Mouse (Mus musculus): Measurements from ENCODE around the gene Acoxl. TPM values are rescaled to one million over a fixed set of nuclear protein-coding genes. Genes with fewer than 3 reads are reported as not detected.

Gene Acoxl
- total and polyA plus RNA-seq, 3 experiments, result 0.35 to 1.4 (median 0.94) TPM

GRCm38 (mm10) chr2:128032111-128032510 is 193.4 kb downstream of the Acoxl start:
- DNase-seq, result peak; percentile 84

- DNase-seq, result peak; percentile 80
These were observed 194.8 kb downstream of the Acoxl start for GRCm38 (mm10) chr2:128033503-128033902.

GRCm38 (mm10) chr2:128034066-128034665 is 195.5 kb downstream of the Acoxl start:
- DNase-seq, result peak; percentile 62

- no peak for DNase-seq
These were observed 199.7 kb downstream of the Acoxl start for GRCm38 (mm10) chr2:128038259-128038890.

GRCm38 (mm10) chr2:128041066-128041750 is 202.5 kb downstream of the Acoxl start:
- peak; percentile 27 for DNase-seq

DNA sequence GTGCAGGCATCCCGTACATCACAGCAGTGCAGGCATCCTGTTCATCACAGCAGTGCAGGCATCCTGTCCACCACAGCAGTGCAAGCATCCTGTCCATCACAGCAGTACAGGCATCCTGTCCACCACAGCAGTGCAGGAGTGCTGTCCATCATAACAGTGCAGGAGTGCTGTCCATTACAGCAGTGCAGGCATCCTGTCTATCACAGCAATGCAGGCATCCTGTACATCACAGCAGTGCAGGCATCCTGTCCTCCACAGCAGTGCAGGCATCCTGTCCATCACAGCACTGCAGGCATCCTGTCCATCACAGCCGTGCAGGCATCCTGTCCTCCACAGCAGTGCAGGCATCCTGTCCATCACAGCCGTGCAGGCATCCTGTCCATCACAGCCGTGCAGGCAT is 207.8 kb downstream of the Acoxl start:
- DNase-seq, result no peak

DNA sequence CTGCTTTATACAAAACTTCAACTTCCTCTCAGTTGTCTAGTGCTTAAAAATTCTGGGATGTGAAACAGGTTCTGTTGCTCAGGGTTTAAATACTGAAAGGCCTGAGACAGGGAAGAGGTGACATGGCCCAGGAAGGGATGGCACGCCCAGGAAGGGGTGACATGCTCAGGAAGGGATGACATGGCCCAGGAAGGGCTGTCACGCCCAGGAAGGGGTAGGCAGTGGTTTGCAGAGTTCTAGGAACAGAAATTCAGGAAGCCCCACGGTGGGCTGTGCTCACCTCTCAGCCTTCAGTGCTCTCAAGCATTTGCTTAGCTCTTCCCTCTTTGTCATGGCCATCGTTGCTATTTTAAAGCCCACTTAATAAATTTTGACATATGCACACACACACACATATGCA is 216.2 kb downstream of the Acoxl start:
- DNase-seq, result no peak

DNA sequence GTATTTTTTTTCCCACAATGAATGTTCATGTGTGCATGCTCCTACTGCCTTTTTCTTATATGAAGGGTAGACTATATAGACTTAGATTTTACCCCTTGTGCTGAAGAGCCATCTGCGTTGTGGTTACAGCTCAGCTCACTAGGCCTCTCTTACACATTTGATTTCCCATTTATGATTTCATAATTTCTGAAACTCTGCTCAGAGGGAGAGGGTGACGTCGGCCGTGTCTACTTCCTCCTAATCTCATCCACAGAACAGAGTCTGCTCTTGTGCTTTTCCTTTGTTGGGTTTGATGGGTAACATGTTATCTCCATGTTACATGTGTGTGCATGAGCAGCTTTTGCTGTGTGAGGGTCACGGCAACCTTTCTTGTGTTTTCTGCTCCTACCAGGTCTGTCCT is 219.2 kb downstream of the Acoxl start:
- DNase-seq, result no peak

DNA sequence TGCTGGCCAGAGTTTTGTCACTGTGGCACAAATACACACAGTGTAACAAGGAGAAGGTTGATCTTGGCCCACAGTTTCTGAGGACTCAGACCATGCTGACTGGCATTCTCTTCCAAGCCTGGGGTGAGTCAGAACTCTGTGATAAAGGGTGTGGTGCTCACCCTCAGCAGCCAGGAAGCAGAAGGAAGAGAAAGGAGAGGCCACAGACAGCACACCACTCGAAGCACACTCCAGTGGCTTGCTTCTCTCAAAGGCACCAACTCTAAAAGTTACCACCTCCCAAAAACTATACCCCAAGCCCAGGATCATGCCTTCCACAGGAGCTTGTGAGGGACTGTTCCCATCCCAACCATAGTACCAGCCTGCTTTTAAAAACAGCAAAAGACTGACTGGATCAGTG is 220.0 kb downstream of the Acoxl start:
- no peak for DNase-seq

- DNase-seq, result no peak
These were observed 221.5 kb downstream of the Acoxl start for GRCm38 (mm10) chr2:128060213-128060612.

DNA sequence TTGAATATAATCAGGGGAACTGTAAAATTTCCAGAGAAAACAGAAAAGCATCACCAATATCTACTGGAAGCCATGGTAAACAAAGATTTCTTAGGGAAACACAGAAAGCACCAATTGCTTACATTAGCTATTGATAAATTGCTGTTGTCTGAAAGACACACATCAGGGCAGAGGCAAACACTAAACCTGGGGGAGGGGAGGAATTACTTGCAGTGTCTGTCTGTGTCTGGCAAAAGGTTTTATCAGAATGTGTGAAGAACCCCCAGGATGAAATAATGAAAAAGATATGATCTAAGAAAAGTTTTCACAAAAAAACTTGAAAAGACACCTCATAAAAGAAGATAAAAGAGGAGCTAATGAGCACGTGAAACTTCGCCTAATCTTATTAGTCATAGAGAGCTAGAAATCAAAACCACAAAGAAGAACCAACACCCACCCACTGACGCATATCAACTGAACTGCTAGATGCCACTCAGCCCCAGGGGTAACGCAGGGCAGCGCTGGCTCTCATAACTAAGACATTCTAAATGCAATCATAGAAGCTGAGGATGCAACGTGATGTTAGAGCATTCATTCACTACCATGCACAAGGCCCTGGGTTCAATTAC is 222.1 kb downstream of the Acoxl start:
- no peak for DNase-seq

GRCm38 (mm10) chr2:128061491-128061890 is 222.8 kb downstream of the Acoxl start:
- no peak for DNase-seq

DNA sequence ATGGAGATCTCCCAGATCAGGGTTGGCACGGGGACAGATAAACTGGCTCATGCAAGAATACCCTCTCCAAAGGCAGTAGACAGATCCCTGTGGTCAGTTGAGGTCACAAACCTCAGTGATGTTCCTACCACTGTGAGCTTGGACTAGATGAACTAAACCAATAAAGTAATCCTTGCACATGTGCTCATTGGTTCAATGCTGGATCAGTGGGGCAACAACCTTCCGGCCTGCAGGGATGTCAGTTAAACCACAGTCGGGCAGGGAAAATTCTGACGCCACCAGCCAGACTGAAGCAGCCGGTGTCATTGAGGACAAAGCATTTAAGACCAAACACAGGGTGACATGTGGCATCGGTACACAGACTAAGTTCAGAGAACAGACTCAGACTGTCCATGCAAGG is 224.1 kb downstream of the Acoxl start:
- DNase-seq, result no peak

DNA sequence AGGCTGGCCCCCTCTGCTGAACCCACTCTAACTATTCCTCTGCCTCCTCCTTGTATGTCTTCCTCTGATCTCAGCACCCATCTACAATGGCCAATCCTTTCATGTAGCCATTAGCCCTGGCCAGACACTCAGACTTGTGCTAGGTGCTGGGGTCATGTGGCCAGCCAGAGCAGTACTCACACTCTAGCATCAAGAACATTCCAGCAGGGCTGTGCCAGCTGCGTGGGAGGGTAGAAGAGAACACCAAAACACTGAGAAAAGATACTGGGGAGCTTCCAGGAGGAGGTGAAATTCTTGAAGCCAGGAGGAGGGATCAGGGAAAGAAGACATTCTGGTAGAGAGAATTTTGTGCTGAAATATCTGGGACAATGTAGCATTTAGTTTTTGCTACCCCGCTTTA is 226.3 kb downstream of the Acoxl start:
- no peak for DNase-seq

DNA sequence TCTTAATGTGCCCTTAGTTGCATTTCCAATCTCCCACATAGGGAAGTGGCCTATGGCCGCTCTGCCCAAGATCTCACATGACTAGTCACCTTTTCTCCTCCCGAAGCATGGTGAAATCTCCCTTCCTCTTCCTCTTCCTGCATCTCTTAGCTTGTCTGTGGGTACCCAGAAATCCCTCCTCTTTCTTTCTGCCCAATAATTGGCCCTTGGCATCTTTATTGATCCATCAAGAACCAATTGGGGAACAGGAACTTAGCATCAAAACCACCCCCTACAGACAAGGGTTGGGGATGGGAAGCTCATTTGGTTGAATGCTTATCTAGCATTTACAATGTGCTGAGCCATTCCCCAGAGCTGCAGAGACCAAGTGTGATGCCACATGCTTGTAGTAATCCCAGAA is 226.9 kb downstream of the Acoxl start:
- no peak for DNase-seq

DNA sequence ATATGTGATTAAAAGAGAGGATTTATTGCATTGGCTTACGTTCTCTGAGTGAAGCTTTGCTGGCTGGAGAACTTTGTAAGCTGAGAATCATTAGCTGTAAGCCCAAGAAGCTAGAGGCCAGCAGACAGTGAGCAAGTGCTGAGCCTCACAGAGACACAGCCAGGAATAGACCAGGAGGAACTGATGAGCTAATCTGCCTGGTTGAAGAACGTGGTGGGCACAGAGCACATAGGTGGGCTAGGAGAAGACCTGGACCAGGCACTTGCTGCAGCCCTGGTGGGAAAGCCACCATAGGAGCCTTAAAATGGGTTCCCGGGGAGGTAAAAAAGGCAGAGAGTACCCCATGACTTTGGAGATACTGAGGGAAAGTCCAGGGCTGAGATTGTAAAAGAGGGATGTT is 228.5 kb downstream of the Acoxl start:
- DNase-seq, result no peak

GRCm38 (mm10) chr2:128067596-128067995 is 228.9 kb downstream of the Acoxl start:
- DNase-seq, result no peak

DNA sequence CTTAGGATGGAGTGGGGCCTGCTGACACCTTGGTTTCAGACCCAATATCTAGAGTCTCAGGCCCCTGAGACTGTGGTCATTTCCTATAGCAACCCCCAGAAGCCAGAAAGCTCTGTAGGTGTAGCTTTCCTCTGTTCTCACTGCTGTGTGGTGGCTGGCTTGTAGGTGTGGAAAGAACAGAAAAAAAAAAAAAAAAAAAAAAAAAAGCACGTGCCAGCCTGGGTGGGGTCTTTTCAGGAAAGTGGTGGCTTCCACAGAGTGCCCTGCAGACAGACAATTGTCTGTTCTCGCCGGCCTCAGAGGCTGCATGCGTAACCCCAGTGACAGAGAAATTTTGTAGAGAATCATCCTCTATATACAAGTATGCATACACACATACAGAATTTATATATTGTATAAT is 229.5 kb downstream of the Acoxl start:
- no peak for DNase-seq

GRCm38 (mm10) chr2:128069025-128069424 is 230.3 kb downstream of the Acoxl start:
- DNase-seq, result no peak

DNA sequence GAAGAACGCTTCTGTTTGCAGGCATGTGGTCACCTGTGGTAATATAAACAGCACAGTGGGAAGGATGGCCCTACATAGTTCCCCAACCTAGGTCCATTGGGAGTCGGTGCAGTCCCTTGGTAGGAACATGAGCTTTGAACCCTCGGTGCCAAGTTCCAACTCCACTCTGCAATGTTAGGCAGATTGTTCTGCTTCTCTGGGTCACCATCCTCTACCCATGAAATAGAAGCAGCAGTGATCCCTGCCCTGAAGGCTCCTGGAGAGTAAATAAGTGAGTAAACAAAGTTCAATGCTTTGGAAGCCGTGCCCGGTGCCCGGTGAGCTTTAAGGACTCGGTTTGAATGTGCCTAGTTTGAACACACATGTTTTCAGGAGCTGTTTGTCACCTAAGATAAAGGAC is 233.1 kb downstream of the Acoxl start:
- DNase-seq, result no peak

- DNase-seq, result no peak
These were observed 234.3 kb downstream of the Acoxl start for GRCm38 (mm10) chr2:128072944-128073343.

GRCm38 (mm10) chr2:128073603-128074002 is 234.9 kb downstream of the Acoxl start:
- DNase-seq, result no peak

DNA sequence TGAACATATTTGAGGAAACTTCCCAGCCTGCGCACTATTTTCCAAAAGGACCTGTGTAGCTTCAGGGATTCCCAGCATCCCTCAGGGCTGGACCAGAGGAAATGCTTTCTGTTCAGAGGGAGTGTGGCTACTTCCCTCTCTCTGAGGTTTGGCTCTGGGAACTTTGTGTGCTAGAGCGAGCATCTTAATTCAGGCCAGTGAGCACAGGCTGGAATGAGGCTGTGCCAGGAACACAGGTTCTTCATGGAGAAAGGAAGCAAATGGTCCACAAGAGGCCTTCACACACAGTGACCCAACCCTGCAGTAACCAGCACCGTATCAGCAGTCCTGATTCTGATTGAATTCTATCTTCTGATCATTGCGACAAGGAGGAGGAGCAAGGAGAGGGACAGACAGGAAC is 238.3 kb downstream of the Acoxl start:
- no peak for DNase-seq

Measured in adrenal gland, adult 2 months (tissue).